In genomic region chr16:78319711-78320110, GRCm38 (mm10) we compare ENCODE assay signal across 23 mouse cellular contexts. TPM values are rescaled to one million over a fixed set of nuclear protein-coding genes. Genes with fewer than 3 reads are reported as not detected.
A peak's percentile ranks its signal among the peaks of the same experiment; 100 is the strongest.
DNase-seq lines count a peak whose midpoint lies in the region; ATAC-seq lines count a peak whose summit lies in the region.
"Had no signal": no experiment of that assay in that cellular context is flagged by ENCODE, and none has a peak within 500 bp of the region (broad histone marks: within the 10 kb centered on the region; RNA-seq: fewer than 3 reads in every experiment).

No protein-coding gene starts in this region.

- DNase-seq in forebrain, embryonic 11.5 days (ENCODE audit: low spot score), result peak; percentile 27
- DNase-seq in heart, postnatal 36 days, result no peak
- DNase-seq in fat pad, adult 2 months (ENCODE audit: extremely low read depth, low read depth, low spot score), result peak; percentile 73
- peak; percentile 64 for DNase-seq in gonadal fat pad, adult 2 months (ENCODE audit: low read depth)
- no peak for DNase-seq in liver
- DNase-seq in layer of hippocampus, postnatal 14 days (ENCODE audit: low spot score in 2 of 2), result no peak
- DNase-seq: adrenal gland, adult 2 months; adrenal gland, adult 8-10 months; adrenal gland, postnatal 10 days; adrenal gland, postnatal 14 days; adrenal gland, postnatal 25 days; adrenal gland, postnatal 36 days; B cell, adult 2 months; cerebellum, adult 11 months; cerebellum, adult 11-12 months had no signal

- no peak overlapping the region for H3K9ac ChIP-seq in forebrain, embryonic 11.5 days (ENCODE audit: low read length)
- no peak overlapping the region for H3K9ac ChIP-seq in forebrain, embryonic 13.5 days
- H3K9ac ChIP-seq in heart, embryonic 12.5 days, result no peak overlapping the region

- no peaks in the 10 kb centered on the region for H3K36me3 ChIP-seq in forebrain, embryonic 11.5 days (ENCODE audit: control insufficient read depth, insufficient read depth, low read length)
- H3K36me3 ChIP-seq in forebrain, embryonic 13.5 days (ENCODE audit: poor library complexity, severe bottlenecking), result no peaks in the 10 kb centered on the region
- no peaks in the 10 kb centered on the region for H3K36me3 ChIP-seq in heart, embryonic 12.5 days
- H3K36me3 ChIP-seq: G1E had no signal

- intact Hi-C loops in heart, postnatal 36 days (cut with DNase I), result no loop called here

- 79% methylated on average over 7 of the region's 7 CpGs for WGBS in forebrain, embryonic 11.5 days
- WGBS in forebrain, embryonic 13.5 days, result 72% methylated on average over 7 of the region's 7 CpGs
- 76% methylated on average over 7 of the region's 7 CpGs for WGBS in heart, embryonic 12.5 days

- H3K4me1 ChIP-seq in forebrain, embryonic 11.5 days (replicated peaks; ENCODE audit: control insufficient read depth, insufficient read depth, low read length), result peaks cover 19% of the 10 kb centered on the region; the same call in 1 of the 2 replicates
- peaks cover 33% of the 10 kb centered on the region for H3K4me1 ChIP-seq in forebrain, embryonic 13.5 days
- H3K4me1 ChIP-seq in heart, embryonic 12.5 days (replicated peaks), result peaks cover 53% of the 10 kb centered on the region

- no peaks in the 10 kb centered on the region for H3K9me3 ChIP-seq in forebrain, embryonic 11.5 days (ENCODE audit: control insufficient read depth, low read length)
- no peaks in the 10 kb centered on the region for H3K9me3 ChIP-seq in forebrain, embryonic 13.5 days (replicated peaks)
- H3K9me3 ChIP-seq in heart, embryonic 12.5 days (replicated peaks), result no peaks in the 10 kb centered on the region

- H3K4me3 ChIP-seq in forebrain, embryonic 11.5 days (ENCODE audit: low read depth, low read length), result no peak overlapping the region
- no peak overlapping the region for H3K4me3 ChIP-seq in forebrain, embryonic 13.5 days
- no peak overlapping the region for H3K4me3 ChIP-seq in heart, embryonic 12.5 days

- no peak overlapping the region for H3K27ac ChIP-seq in forebrain, embryonic 11.5 days (ENCODE audit: low read depth, low read length)
- no peak overlapping the region for H3K27ac ChIP-seq in forebrain, embryonic 13.5 days
- H3K27ac ChIP-seq in heart, embryonic 12.5 days (ENCODE audit: poor library complexity, severe bottlenecking), result 0 out of 2 replicates have a peak overlapping the region, but pooled peaks have one; percentile 15

- H3K27me3 ChIP-seq in forebrain, embryonic 11.5 days (ENCODE audit: control insufficient read depth, insufficient read depth, low read length), result no peaks in the 10 kb centered on the region
- H3K27me3 ChIP-seq in forebrain, embryonic 13.5 days, result no peaks in the 10 kb centered on the region
- no peaks in the 10 kb centered on the region for H3K27me3 ChIP-seq in heart, embryonic 12.5 days (replicated peaks)
- H3K27me3 ChIP-seq: CH12.LX, Patski had no signal

- no peak for ATAC-seq in forebrain, embryonic 11.5 days (replicated peaks; ENCODE audit: low FRiP score)
- no peak for ATAC-seq in forebrain, embryonic 13.5 days
- ATAC-seq in heart, embryonic 12.5 days (ENCODE audit: insufficient number of reproducible peaks, low FRiP score), result no peak
- ATAC-seq: activated CD4-positive, CD25-positive, alpha-beta regulatory T cell, adult 4 months; CD4-positive, CD25-positive, alpha-beta regulatory T cell, adult 4 months; Patski had no signal

- no peak overlapping the region for H3K4me2 ChIP-seq in forebrain, embryonic 11.5 days (ENCODE audit: low read depth, low read length, severe bottlenecking)
- H3K4me2 ChIP-seq in forebrain, embryonic 13.5 days, result no peak overlapping the region
- H3K4me2 ChIP-seq in heart, embryonic 12.5 days, result no peak overlapping the region

RNA-seq across cellular contexts. Expression of gene Cxadr, which starts 18.4 kb away (rescaled TPM):
- polyA plus RNA-seq in forebrain, embryonic 11.5 days (2014; fragmentation: Nextera tagmentation; extraction: Ambion mirVana), result 57.1 and 63.4 TPM in 2 replicates
- 101 and 110 TPM in 2 replicates for polyA plus RNA-seq in forebrain, embryonic 13.5 days (2015; fragmentation: Nextera tagmentation; extraction: Ambion mirVana)
- 43.6 and 43.7 TPM in 2 replicates for polyA plus RNA-seq in heart, embryonic 12.5 days (2016; fragmentation: Nextera tagmentation; extraction: Ambion mirVana)
- total RNA-seq in heart, postnatal 36 days (2021), result 10 to 100 TPM; 50.3 to 50.7 TPM
- 15.3 and 18.7 TPM in 2 replicates for polyA plus RNA-seq in gonadal fat pad, adult 2 months (2012; rRNA removed)
- 10 to 100 TPM; 61.4 to 61.8 TPM for total RNA-seq in layer of hippocampus, postnatal 14 days (2021)
- total RNA-seq: CH12.LX, MEL had no signal
- polyA plus RNA-seq: G1E had no signal

RNA-seq across cellular contexts. Expression of gene Btg3, which starts 57.3 kb away (rescaled TPM):
- polyA plus RNA-seq in forebrain, embryonic 11.5 days (2014; fragmentation: Nextera tagmentation; extraction: Ambion mirVana), result 51.2 and 57.7 TPM in 2 replicates
- polyA plus RNA-seq in forebrain, embryonic 13.5 days (2015; fragmentation: Nextera tagmentation; extraction: Ambion mirVana), result 31.6 and 35.8 TPM in 2 replicates
- polyA plus RNA-seq in heart, embryonic 12.5 days (2016; fragmentation: Nextera tagmentation; extraction: Ambion mirVana), result 94.5 and 97.4 TPM in 2 replicates
- 1 to 10 TPM; 7.7 to 9.8 TPM for total RNA-seq in heart, postnatal 36 days (2021)
- polyA plus RNA-seq in gonadal fat pad, adult 2 months (2012; rRNA removed), result 44.1 and 48.2 TPM in 2 replicates
- 10 to 100 TPM in 1 of 2 experiments, 1 to 10 TPM in 1; 8.8 to 10.8 TPM for total RNA-seq in layer of hippocampus, postnatal 14 days (2021)

Comparison
In these comparisons a context has a peak if more than half of its experiments do, and no peak if none do; other contexts are left out.
1. DNase-seq: peak in forebrain, embryonic 11.5 days (single experiment), fat pad, adult 2 months (single experiment) and gonadal fat pad, adult 2 months (single experiment); none in heart, postnatal 36 days (0 of 2), liver (single experiment) and layer of hippocampus, postnatal 14 days (0 of 2).